Mouse (Mus musculus) thymus, postnatal 36 days (tissue): ENCODE data around the gene Olfr194.
"Not testable (repeated sequence)": the region's sequence is repeated elsewhere in the genome, so short reads cannot be mapped to it uniquely, and the experiment has no call there.

ENCODE experiments used
- DNase-seq, 2 experiments: peaks; one replicate each; pipeline ENCODE4 v3.0.0; 2022; ENCODE audit warnings: mixed read lengths in 2 of 2

Gene Olfr194

DNA sequence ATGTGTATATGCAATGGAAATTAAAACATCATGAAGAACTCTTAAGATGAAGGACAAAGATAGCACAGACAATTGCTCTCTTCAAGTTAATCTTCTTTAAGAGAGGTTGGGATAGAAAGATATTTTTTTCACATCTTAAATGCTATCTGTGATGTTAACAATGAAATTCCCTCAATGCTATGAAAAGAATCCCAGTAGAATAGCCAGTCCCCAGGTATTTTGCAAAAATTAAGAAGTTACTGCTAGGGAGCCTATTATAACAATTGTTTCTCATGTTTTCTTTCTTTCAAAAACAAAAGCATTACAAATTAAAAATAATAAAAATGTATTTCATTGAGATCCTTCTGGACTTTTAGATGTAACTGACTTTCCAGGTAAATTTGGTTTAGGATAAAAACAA is at the start of gene Olfr194:
Gene Olfr194, minus strand, starts transcription at position 101 of the 400 bp plus-strand sequence.
- DNase-seq, result no peak

DNA sequence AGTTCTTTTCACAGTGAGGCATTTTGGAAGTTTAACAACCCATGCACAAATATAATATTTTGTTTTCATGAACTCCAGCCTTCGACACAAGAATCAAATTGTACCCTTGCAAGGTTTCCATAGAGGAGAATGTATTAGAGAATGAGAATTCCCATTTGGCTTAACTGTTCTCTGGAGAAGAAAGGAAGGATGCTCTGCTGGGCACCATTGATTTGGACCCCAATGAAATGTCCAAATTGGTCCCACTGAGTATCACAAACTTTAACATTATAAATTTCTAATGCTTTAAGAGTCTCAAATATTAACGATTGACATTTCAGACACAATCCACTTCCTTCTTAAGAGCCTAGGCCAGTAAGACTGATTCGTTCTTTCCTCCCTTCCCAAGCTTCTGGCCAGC is 49.5 kb upstream of the Olfr194 start, which contains the start of gene Olfr196:
Gene Olfr196, minus strand, starts transcription at position 101 of the 400 bp plus-strand sequence.
- no peak for DNase-seq

DNA sequence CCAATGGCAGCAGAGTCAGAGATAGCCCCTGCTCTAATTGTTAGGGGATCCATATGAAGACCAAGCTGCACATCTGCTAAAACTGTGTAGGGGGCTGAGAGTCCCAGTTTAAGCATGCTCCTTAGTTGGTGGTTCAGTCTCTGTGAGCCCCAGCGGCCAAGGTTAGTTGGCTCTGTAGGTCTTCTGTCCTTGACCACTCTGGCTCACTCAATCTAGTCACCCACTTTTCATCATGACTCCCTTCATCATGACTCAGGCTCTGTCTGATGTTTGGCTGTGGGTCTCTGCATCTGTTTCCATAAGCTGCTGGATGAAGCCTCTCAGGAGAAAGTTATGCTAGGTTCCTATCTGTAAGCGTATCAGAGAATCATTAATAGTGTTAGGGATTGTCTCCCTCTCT is 31.1 kb upstream of the Olfr194 start:
- DNase-seq, result no peak

DNA sequence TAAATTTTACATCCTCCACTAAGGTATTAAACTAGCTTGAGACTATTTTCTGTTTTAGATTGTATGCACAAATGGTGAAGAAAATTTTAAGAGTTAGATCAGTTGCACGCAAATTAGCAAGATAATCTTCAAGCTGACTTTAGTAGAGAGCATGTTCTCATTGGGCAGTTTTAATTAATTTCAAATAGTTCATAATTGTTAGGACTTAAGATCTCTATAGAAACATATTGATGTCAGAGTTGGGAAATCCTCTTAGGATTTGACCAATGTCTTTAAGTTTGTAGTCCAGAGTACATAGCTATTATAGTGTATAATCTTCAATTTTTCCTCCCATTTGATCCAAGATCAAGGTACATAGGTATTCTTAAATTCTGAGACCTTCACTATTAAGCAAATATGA is 25.9 kb upstream of the Olfr194 start, which contains the start of gene Olfr195:
Gene Olfr195, plus strand, starts transcription at position 301 of the 400 bp plus-strand sequence.
- DNase-seq, result no peak

DNA sequence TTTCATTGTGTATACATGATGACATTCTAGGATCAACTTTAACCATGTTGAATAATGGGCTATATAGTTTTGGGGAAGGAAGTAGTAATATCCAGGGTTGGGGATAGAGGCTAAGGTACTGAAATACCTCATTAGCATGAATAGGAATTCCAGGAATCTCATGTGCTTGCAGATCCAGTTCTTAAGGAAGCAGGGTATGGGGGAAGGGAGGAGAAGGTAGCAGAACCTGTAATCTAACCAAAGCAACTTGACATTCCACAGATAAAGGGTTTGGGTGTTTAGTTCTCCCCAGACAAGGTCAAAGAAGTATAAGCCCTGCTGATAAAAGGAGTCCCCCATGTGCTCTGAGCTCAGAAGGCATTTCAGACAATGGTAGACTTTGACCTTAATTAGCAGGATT is 20.2 kb upstream of the Olfr194 start:
- no peak for DNase-seq

DNA sequence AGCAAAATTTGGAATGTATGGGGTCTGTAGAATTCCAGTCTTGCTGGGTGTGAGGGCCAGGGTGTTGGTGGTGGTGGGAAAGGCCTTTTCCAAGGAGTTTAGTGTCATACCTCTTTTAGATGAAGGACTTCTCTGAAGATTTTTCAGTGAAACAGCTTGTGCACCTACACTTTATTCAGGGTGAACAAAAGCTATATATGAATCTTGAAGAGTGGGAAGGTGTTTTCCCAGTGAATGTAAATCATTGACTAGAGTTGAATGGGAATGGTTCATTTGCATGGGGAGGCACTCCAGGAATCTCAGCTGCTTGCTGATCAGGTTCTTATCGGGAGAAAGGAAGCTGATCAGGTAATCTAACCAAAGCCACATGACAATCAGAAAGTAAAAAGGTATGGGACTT is 9.9 kb upstream of the Olfr194 start:
- DNase-seq, result no peak

DNA sequence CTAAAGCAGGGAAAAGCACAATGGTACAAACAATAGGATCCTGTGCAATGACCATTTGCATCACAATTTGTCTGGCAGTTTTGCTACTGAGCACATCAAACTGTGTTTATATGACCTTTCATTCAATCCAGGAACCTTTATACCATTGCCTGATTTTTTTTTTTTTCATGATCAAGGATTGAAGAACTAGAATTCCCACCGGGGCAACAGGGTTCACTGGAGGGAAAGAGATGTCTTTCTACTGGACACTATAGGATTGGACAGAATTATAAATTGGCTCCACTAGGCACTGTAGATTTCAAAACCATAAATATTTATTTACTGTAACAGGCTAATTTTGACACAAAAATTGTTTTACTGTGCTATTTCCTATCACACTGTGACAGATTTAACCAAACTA is 9.1 kb downstream of the Olfr194 start, which contains the start of gene Olfr193:
Gene Olfr193, minus strand, starts transcription at position 101 of the 400 bp plus-strand sequence.
- DNase-seq, result no peak

DNA sequence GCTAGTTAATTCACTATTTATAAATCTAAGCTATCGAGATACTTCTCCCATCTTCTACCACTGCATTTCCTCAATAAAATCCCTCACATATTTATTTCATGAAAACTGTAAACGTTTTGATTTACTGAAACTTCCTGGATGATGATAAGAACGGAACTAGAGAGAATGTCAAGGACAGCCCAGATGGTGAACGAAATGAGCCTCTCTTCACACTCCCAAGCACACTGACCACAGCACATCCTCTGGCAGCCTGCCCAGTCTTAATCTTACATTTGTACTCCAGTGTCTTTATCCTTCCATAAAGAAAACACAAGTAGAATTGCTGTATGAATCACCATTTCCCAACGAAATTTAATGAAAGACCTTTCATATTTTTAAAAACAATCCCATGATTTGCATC is 12.3 kb downstream of the Olfr194 start:
- DNase-seq, result not testable (repeated sequence)

DNA sequence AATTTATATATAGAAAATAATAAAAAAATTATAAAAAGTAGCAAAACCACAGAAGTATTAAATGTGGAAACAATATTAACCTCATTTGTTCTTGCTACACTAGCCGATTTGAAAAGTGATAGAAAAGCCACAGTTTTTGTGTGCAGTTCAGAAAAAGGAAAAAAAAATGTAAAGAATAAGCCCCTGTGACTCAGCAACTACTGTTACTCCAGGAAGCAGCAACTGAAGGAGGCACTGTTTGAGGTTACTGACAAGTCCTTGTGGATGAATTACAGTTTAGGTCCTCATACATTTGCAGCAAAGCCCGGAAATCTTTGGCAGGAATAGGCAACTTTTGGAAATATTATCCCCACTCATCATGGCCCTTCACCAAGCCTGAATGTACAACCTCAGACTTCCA is 15.6 kb downstream of the Olfr194 start:
- DNase-seq, result no peak

DNA sequence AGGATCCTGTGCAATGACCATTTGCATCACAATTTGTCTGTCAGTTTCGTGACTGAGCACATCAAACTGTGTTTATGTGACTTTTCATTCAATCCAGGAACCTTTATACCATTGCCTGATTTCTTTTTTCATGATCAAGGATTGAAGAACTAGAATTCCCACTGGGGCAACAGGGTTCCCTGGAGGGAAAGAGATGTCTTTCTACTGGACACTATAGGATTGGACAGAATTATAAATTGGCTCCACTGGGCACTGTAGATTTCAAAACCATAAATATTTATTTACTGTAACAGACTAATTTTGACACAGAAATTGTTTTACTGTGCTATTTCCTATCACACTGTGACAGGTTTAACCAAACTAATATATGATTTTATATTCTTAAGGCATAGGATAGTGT is 31.1 kb downstream of the Olfr194 start, which contains the start of gene Olfr191:
Gene Olfr191, minus strand, starts transcription at position 101 of the 400 bp plus-strand sequence.
- not testable (repeated sequence) for DNase-seq

DNA sequence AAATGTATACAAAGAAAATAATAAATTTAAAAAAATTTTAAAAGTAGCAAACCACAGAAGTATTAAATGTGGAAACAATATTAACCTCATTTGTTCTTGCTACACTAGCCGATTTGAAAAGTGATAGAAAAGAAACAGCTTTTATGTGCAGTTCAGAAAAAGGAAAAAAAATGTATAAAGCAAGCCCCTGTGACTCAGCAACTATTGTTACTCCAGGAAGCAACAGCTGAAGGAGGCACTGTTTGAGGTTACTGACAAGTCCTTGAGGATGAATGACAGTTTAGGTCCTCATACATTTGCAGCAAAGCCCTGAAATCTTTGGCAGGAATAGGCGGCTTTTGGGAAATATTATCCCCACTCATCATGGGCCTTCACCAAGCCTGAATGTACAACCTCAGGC is 39.8 kb downstream of the Olfr194 start:
- DNase-seq, result not testable (repeated sequence)

DNA sequence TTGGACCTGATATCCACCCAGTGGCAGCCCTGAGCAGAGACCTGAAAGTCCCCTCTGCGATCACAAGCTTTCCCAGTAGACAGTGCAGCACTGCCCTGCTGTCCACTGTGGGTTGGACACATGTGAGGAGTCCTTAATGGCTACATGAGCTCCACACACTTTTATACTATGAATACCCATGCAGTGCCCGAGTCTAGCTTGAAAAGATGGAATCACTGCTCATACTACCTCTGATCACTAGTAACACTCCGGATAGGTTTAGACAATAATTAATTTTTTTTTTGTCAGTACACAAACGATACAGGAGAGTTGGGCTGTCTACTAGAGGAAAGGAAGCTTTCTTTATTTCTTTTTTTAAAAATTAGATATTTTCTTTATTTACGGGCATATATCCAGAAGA is 43.0 kb downstream of the Olfr194 start, which contains the start of gene Olfr190:
Gene Olfr190, minus strand, starts transcription at position 101 of the 400 bp plus-strand sequence.
- no peak for DNase-seq

DNA sequence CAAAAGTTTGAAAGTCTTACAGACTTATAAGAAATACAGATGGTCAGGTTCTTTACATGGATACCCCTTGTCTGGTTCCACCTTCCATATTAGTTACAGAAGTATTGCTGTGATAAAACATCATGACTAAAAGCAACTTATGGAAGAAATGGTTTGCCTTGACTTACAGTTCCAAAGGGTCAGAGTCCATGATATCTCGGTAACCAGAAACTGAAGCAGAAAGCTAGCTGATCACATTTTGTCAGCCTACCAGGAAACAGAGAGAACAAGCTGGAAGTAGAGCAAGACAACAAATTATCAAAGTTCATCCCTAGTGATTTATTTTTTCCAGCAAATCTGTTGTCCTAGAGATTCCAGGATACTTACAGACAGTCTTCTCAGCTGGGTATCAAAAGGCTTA is 47.3 kb downstream of the Olfr194 start:
- DNase-seq, result no peak

DNA sequence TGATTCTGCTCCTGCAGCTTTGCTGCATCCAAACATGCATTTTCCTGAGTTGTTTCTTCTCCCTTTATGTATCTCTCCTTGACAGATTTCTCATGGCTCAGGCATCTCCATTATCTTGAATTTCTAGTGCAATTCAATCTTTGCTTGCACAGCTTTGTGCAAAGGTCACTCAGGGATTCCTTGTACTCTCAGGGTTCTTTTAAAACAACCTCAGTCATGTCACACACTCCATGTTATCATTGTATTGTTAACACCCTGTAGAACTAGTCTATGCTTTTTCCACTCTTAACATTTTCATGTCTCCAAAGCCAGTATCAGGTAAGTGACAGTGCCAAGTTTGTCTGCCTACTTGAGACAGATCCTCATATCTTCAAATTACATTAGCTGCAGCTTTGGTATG is 49.1 kb downstream of the Olfr194 start:
- no peak for DNase-seq
